Mouse (Mus musculus): ENCODE results near the gene Sppl2b.

Gene Sppl2b

DNA sequence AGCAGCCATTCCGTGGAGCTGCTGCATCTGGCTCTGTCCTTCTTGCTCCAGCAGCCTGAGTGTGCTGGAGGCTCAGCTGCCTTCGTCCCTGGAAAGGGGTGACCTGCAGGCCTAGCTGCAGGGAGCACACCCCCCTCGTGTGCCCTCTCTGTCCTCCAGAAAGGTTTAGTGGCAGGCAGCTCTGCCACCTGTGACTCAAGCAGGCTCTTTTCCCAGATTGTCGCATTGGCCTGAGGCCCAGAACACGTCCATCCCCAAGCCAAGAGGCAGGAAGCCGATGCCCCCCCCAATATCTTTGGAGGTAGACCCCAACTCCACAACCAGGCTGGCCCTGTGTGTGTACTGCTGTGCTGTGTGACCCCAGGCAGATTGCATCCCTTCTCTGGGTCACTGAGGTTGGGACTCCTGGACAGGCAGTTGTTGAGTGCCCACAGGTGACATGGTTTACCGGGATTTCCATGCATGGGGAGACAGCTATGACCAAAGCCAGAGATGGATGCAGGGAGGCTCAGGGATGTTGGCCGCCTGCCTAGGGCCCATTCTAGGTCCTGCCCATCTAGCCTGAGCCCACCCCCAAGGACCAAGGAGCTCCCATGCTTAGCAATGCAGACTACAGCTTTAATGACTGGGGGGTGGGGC is 9.9 kb upstream of the Sppl2b start:
- DNase-seq (ENCODE audit: low spot score in 2 of 2): no peak

DNA sequence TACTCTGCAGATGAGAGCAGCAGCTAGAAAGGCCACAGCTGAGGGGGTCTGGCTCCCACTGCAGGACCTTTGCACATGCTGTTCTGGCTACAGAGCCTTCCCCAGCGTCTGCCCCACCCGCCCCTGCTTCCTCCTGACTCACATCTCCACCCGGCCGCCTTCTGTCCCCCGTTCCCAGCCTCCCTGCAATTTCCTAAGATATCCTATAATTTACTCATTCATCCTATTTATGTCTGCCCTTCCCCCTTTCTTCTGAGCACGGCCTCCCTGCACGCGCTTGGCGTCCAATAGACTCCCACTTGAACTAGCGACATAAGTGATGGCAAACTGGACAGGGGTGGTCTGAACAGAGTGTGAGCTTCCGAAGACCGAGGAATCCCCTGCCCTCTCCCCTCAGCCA is 9.3 kb upstream of the Sppl2b start:
- peak in 1 of 2 experiments; percentile 67 for DNase-seq (ENCODE audit: low spot score in 2 of 2)

DNA sequence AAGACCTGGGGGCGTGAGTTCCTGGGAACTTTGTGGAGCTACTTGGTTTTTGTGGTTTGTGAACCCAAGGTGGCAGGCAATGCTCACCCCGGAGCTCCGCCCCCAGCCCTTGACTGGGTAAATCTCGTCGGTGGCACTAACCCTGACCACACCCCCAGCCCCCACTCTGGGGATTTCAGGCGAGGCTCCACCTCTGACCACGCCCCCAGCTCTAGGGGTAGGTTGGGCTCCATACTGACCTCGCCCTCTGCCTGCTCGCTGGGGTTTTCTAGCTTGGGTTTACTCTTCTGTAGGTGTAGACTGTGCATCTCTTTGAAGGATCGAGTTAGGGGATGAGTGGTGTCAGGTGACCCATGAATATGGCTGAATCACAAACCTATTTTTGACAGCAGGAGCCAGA is 6.5 kb upstream of the Sppl2b start:
- DNase-seq (ENCODE audit: low spot score in 2 of 2): no peak

DNA sequence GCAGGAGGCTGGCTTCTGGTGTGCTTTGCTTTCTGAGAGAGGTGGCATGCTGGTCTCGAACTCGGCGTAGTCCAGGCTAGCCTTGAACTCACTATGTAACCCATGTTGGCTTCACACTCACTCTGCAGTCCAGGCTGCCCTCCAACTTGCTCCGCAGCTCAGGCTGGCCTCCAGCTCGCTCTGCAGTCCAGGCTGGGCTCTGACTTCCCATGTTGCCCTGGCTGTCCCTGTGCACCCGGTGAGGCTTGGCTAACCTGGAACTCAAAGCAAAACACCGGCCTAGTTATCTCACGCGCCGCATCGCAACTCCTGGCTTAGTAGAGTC is 636 bp downstream of the Sppl2b start:
- DNase-seq (ENCODE audit: low spot score in 2 of 2): no peak

DNA sequence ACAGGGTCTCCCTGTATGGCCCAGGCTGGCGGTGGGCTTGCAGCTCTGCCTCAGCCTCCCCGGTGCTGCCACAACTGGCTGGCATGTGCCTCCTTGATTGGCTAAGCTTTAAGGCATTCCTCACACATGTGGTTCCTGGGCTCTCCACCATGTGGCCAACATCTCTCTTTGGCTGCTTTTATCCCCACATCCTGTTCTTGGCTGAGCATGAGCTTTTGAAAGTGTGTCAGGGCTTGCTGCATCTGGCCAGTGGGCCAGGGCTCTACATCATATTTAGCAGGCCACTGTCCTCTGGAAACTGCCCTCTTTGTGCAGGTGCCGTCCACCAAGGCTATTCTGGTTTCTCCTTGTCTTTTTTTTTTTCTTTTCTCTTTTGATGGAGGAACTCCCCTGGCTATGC is 1.2 kb downstream of the Sppl2b start:
- no peak for DNase-seq (ENCODE audit: low spot score in 2 of 2)

DNA sequence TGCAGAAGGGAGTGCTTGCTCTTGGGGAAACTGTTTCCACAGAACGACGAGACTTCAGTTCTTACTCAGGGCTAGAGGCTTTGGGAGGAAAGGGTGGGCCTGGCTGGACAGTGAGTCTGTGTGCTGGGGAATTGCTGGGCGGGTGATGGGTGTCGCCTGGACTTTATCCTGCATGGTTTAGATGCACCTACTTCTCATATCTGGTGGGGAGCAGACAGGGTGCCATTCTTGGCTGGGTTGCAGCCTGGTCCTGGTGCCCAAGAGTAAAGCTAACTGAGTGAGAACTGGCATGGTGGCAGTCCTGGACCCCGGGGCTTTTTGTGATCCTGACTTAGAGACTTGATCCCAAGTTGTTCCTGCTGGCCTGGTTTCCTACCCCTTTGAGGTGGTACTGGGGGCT is 1.8 kb downstream of the Sppl2b start:
- DNase-seq (ENCODE audit: low spot score in 2 of 2): no peak

- DNase-seq (ENCODE audit: low spot score in 2 of 2): no peak
Measured at GRCm38 (mm10) chr10:80857386-80857785, 2.3 kb downstream of the Sppl2b start.

GRCm38 (mm10) chr10:80857848-80858247 is 2.8 kb downstream of the Sppl2b start:
- DNase-seq (ENCODE audit: low spot score in 2 of 2): no peak

DNA sequence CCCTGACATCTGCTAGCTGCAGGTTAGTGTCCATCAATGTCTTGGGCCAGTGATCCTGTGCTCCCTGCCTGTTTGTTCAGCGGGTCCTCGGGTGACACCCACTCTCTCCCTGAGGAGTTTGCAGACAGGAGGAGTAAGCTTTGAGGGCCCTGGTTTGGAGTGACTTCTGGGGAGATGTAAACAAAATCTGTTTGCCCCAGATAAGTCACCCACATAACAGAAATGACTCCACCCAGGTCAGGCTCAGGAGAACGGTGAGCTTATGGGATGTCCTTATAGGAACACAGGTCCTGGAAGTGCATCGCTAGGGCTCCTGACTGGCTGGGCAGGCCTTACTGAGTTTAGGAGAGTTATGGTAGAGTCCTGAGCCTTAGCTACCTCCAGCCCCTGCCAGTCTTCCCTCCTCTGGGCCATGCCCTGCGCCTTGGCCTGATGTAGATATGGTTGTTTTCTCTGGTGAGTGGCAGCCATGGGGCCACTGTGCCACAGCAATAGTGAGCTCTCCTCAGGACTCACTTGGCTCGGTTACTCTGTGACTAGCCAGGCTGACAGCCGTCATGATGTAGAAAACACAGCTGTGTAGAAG is 3.4 kb downstream of the Sppl2b start:
- no peak for DNase-seq (ENCODE audit: low spot score in 2 of 2)

GRCm38 (mm10) chr10:80862305-80862704 is 7.2 kb downstream of the Sppl2b start:
- DNase-seq (ENCODE audit: low spot score in 2 of 2): no peak

- DNase-seq (ENCODE audit: low spot score in 2 of 2): no peak
Measured at GRCm38 (mm10) chr10:80864446-80864845, 9.4 kb downstream of the Sppl2b start.

DNA sequence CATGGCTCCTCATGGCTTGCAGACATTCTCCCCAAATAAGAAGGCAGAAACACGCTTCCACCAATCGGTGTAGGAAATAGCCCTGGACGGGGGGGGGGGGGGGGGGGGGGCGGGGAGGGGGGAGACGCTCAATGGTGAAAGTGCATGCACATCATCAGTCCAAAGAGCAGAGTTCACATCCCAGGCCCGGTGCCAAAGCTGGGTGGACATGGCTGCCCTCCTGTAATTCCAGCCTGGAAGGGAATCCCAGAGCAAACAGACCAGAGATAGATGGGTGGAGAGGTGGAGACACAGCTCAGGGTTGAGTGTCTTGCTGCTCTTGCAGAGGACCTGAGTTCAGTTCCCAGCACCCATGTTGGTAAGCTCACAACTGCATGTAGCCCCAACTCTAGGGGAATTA is 15.9 kb downstream of the Sppl2b start:
- no peak for DNase-seq (ENCODE audit: low spot score in 2 of 2)

DNA sequence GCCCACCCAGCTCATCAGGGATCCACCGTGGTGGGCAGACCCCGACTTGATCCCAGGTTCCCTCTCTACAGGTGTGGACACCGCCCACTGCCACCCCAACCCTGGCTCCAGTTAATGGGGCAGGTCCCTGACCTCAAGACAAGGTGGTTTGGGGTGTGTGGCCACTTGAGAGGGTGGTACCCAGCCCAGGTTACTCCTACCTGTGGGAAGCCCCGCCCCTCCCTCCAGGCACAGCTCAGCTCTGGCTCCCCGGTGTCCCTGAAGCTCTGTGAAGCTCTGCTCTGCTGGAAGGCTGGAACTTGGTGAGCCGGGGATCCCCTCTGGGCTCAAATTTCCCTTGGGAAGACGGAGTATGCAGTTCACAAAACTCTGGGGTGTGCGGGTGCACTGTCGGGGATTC is 16.5 kb downstream of the Sppl2b start, which contains the start of gene Tmprss9:
Gene Tmprss9, plus strand, starts transcription at position 268 of the 400 bp plus-strand sequence.
- DNase-seq (ENCODE audit: low spot score in 2 of 2): no peak

- no peak for DNase-seq (ENCODE audit: low spot score in 2 of 2)
Measured at GRCm38 (mm10) chr10:80874035-80874434, 19.0 kb downstream of the Sppl2b start.

- peak in 1 of 2 experiments; percentile 61 for DNase-seq (ENCODE audit: low spot score in 2 of 2)
Measured at GRCm38 (mm10) chr10:80876028-80876427, 21.0 kb downstream of the Sppl2b start.

- DNase-seq (ENCODE audit: low spot score in 2 of 2): no peak
Measured at GRCm38 (mm10) chr10:80876594-80876993, 21.5 kb downstream of the Sppl2b start.

DNA sequence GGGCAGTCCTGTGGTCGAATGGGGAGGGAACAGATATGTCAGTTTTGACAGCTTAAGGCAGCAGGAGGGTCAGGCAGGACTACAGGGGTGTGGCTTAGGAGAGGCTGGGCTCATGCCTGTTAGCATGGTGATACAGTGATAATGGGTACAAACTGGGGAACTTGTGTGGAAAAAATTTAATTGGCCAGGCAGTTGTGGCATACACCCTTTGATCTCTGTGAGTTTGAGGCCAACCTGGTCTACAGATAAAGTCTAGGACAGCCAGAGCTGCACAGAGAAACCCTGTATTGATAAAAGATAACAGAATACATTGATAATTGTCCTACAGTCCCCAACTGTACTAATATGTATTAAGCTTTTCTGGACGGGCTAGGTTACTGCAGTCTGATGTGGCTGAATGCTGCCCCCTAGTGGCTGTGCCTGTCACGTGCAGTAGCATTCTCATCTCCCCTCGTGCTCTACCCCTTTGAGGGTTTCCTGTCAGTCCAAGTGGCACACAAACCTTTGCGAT is 25.1 kb downstream of the Sppl2b start:
- DNase-seq (ENCODE audit: low spot score in 2 of 2): peak in 1 of 2 experiments; percentile 51

DNA sequence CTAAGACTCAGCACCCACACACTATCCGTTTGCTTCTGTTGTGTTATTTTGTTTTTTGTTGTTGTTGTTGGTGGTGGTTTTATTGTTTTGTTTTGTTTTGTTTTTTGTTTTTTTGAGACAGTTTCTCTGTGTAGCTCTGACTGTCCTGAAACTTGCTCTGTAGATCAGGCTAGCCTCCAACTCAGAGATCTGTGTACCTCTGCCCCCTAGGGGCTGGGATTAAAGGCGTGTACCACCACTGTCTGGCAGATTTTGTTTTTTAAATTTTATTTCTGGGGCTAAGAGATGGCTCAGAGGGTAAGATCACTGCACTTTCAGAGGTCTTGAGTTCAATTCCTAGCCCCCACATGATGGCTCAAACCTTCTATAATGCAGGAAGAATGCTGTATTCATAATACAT is 25.8 kb downstream of the Sppl2b start:
- no peak for DNase-seq (ENCODE audit: low spot score in 2 of 2)

- peak in 1 of 2 experiments; percentile 74 for DNase-seq (ENCODE audit: low spot score in 2 of 2)
Measured at GRCm38 (mm10) chr10:80881301-80881700, 26.2 kb downstream of the Sppl2b start.

- DNase-seq (ENCODE audit: low spot score in 2 of 2): no peak
Measured at GRCm38 (mm10) chr10:80887181-80887580, 32.1 kb downstream of the Sppl2b start.

- DNase-seq (ENCODE audit: low spot score in 2 of 2): no peak
Measured at GRCm38 (mm10) chr10:80895100-80895499, 40.0 kb downstream of the Sppl2b start.

- no peak for DNase-seq (ENCODE audit: low spot score in 2 of 2)
Measured at GRCm38 (mm10) chr10:80895697-80896096, 40.6 kb downstream of the Sppl2b start.

GRCm38 (mm10) chr10:80896581-80897485 is 41.8 kb downstream of the Sppl2b start:
- no peak for DNase-seq (ENCODE audit: low spot score in 2 of 2)
